Mouse (Mus musculus) cerebellum, adult 18-20 months (tissue): Measurements from ENCODE around the gene Foxi1.
"Not testable (repeated sequence)": the region's sequence is repeated elsewhere in the genome, so short reads cannot be mapped to it uniquely, and the experiment has no call there.

Experiments
- DNase-seq, 2 experiments: peaks; one replicate each; pipeline ENCODE4 v3.0.0; 2021

Foxi1 gene

DNA sequence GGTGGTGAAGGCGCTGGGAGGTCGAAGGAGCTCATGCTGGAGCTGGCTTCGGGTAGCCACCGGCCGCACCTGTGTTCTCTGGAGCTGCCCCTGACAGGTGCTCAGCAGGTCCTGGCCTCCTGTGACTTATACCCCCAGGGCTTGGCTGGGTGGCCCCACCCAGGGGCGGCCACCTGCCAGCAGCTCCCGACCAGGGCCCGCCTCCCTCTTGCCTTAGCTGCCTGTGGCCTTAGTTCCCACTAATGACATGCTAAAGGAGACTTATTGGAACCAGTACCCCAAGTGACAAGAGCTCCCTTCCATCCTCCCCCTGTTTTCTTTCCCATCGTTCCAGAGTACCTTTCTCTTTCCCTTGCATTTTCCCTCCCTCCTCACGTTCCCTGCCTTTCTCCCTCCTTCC is at the start of gene Foxi1:
TSS of gene Foxi1 (minus strand) at position 101 of the 400 bp plus-strand sequence.
- DNase-seq = no peak

DNA sequence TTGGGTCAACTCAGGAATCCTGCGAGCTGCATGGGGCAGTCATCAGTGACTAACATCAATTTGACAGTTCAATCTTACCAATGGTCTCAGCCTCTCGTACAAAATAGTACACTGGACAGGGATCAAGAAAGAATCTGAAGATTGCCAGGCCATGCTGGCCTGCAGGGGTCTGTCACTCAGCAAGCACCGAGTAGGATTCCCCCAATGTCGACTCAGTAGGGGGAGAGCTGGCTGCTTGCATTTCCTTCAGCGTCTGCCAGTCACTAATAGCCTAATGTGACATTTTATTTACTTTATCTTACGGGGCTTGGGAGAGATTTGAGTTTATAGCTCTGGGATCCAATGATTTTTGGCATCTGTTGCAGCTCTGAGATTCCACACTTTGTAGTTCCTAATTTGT is 35.1 kb upstream of the Foxi1 start:
- no peak for DNase-seq

DNA sequence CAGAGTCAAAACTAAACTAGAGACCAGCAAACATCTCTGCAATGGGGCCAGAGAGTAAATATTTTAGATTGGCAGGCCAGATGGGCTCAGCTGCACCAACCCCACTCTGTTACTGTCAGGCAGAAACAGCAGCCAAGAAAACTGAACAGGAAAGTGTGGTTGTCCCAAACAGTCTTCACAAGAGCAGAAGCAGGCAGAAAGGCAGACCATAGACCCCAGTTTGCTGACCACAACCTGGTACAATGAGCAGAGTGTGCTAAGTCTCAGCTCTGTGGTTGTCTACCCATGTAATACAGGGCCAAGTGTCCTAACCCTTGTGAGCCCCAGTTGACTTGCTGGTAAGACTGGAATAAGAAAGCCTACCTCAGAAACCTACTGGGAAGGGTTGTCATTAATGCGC is 32.4 kb upstream of the Foxi1 start:
- DNase-seq = no peak

DNA sequence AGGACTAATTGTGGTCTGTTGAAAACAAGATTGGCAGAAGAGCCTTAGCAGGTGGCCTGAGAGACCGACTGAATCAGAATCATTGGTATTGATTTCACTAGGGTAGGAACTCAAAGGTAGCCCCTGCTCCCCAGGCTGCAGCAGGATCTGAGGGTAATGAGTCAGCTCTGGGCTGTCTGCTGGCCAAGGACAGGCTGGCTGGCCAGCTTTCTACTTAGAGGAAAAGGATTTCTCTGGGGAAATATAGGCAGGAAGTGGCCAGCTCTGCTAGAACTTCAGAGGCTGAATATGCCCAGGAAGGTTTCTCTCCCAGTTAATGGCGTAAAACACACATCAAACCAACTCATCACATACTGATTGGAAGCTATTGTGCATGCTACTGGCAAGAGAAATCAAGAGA is 31.8 kb upstream of the Foxi1 start:
- DNase-seq = no peak

DNA sequence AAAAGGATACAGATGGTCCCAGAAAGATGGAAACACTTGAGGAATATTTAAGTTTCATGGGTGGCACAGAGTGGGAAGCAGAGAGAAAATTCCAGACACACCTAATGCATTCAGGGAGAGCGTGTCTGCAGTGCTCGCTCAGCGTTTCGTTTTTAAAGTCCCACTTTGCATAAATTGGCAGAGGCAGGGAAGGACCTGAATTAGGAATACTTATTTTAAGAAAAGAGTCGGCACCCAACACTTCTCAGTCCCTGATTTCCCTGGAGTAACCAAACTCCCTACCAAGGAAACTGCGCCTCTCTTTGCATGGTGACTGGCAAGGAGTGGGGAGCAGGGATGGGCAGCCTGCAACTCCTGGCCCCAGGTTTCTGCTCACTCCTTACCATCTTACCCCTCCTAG is 29.0 kb upstream of the Foxi1 start:
- no peak for DNase-seq

DNA sequence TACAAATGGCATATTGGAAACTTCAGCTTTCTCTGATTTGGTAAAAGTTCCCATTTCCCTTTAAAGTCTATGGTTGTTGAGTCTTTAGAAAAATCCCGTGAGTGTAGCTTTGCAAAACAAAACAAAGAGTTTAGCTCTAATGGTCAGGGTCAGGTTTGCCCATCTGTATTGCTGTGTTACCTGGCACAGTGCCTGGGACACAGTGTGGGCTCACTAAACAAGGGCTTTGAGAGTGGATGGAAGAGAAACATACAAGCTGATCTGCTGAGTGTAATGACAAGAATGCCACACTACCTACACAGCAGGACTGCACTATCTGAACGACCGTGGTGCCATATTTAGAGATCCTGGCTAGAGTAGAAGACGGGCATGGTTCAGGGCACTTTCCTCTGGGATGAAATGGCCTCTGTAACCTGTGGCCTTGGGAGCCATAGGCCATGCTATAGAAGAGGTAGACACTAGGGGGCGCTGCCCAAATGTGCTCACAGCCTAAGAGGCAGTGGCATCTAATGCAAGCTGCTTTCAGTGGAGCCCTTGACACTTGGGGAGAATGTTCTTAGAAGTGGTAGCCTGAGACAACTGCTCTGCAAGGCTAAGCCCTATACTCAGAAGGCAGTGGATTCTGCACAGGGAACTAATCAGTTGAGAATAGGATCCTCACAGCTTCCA is 28.3 kb upstream of the Foxi1 start:
- DNase-seq = peak; percentile 4 to 16

DNA sequence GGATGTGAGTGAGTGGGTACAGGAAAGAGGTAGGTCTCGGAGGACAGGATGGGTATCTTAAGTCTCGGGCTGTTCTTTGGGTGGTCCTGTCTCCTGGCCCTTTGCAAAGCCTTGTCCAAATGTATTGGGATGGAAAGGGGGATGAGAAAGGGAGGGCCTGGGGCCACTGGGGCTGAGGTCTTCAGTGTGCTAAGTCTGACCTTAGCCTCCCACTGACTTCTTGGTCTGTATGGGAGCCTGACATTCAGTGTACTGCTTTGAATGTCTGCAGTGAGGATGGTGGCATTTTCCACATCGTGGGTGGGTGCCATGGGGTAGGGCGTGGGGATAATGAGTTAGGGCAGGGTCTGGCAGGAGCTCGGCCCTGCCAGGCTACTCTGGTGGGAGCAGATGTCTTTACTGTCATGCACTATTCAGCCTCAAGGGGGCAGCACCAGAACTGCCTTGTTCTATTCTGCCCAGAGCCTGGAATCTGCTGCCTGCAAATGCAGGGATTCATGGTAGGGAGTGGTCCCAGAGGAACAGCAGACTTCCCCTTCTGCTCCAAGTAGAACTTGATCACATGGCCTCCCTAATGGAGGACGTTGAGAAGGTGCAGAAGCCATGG is 21.0 kb upstream of the Foxi1 start:
- peak; percentile 34 to 50 for DNase-seq

DNA sequence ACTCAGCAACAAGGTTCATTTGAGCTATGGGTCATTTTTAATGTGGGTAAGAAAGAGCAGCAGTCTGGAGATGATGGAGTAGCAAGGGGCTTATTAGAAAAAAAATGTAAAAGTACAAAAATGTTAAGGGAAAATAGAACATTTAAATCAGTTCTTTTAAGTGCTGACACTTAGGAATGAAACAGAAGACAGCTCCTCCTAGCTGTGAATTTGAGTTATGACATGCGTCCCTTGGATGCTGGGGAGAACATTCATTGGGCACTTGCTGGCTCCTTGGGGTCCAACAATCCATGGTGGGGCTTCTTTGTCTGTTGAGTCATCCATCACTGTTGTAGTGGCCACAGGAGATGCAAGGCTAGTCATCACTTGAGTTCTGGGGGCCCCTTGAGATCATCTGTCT is 19.3 kb upstream of the Foxi1 start:
- no peak for DNase-seq

DNA sequence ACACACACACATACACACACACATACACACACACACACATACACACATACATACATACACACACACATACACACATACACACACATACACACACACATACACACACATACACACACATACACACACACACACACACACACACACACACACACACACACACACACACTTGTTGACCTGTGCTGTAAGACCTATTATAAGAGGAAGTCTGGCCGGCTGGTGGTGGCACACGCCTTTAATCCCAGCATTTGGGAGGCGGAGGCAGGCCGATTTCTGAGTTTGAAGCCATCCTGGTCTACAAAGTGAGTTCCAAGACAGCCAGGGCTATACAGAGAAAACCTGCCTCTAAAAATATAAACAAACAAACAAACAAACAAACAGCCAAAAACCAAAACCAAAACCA is 12.7 kb upstream of the Foxi1 start:
- DNase-seq = not testable (repeated sequence)

DNA sequence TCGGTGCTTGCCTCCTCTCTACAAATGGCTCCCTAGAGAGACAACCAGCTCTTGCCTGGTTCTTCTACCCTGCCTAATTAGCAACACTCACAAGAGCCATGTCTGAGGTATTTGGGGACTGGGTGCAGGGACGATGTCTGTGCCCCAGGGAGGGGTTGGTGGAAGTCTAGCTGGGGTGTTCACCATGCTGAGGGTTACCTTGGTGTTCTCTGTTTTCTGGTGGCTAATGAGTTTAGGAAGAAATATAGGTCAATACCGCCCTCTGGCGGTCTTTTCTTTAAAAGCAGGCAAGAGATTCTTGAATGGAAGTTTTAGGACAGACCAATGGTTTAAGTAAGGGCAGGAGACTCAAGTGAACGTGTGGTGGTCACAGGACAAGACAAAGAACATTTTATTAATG is 5.0 kb upstream of the Foxi1 start:
- peak; percentile 23 to 73 for DNase-seq

DNA sequence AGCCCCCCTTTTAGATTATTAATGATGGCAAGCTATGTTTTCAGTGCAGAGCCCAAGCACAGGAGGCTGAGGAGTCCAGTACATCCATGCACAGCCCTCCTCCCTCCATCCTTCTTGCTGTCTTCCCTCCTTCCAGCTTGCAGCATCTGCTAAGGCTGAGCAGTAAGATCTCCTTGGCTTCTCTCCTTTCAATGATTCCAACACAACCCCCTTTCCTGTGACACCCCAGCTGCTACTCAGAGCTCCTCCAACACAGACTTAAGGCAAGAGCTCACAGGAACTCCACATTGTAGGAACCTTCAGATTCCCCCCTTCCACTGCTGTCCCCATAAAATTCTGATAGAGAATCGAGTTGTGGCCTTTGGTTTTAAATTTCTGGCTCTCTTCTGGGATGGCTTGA is 5.1 kb downstream of the Foxi1 start:
- no peak for DNase-seq

DNA sequence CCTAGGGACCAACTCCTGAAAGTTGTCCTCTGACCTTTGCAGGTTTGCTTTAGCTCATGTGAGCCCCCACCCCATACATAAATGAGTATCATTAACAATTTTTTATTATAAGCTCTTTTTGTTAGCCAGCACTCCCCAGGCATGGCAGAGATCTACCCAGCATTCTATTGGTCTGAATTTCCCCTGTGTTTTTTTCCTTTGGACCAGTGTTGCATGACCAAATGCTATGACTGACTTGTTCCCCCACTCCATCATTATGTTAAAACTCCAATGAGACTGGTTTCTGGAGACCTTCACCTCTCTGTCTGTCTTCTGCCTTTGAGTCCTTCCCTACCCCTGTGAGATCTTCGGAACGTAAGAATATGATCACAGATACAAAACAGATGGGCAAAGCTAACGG is 12.7 kb downstream of the Foxi1 start:
- DNase-seq = no peak

DNA sequence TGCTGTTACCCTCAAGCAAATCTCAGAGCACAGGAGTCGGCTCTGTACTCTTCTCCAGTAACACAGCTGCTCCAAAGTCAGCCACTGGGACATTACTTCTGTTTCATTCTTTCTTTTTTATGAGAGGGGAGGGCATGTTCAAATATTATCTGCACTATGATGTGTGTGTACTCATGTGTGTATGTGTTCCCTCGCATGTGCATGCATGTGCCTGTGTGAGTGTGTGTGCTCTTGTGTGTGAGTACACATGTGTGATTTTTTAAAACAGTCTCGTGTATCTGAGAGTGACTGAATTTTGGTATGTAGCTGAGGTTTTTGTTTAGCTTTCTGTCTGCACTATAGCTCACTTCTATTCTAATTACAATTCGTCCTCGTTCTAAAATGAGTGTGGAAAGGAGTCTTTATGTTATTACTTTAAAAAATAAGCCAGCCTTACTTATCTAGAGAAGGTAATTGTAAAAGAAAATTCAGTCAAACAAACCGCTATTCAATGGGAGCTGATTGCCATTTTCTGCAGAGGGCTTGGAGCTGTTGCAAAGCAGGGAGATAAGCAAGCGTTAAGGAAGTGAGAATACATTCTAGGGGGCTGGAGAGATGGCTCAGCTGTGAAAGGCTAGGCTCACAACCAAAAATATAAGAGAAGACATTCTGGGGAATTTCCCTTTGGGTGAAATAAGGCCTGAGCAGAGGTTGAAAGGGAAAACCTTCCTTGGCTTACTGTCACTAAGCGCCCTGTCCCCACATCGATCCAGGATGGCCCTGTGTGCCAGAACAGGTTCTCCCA is 13.5 kb downstream of the Foxi1 start:
- DNase-seq = no peak

DNA sequence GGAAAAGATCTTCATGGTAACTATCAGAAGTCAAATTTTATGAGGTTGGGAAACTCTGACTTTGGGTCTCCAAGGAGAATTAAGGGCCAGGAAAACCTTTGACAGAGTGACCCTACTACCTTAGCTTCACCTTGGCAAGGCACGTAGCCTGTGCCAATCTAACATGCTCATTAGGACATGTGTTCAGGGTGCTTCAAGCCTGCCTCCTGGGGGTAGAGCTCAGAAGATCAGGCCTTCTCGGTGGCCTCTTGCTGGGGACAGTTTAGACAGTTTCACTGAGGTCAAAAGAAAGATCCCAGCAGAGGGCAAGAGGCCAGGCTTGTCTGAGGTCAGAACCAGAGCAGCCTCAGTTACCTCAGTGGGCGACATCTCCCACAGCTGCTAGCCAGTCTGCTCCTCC is 14.2 kb downstream of the Foxi1 start:
- no peak for DNase-seq

DNA sequence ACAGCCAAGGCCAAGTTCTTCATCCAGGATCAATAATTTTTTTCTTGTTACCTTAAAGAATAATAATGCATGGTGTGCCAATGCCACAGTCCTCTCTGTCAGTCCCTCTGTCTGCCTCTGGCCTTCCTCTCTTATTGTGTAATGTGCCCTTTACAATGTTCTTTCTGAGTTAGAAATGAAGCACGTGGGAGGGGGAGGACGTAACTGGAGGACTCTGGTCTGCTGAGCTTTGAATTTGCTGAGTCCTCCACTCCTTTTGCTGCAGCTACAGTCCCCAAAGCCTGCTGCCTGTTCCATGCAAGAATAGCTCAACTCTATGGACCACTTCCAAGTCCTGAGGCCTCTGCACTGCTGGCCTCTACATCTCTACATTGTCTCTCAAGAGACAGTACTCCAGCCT is 23.6 kb downstream of the Foxi1 start:
- no peak for DNase-seq

DNA sequence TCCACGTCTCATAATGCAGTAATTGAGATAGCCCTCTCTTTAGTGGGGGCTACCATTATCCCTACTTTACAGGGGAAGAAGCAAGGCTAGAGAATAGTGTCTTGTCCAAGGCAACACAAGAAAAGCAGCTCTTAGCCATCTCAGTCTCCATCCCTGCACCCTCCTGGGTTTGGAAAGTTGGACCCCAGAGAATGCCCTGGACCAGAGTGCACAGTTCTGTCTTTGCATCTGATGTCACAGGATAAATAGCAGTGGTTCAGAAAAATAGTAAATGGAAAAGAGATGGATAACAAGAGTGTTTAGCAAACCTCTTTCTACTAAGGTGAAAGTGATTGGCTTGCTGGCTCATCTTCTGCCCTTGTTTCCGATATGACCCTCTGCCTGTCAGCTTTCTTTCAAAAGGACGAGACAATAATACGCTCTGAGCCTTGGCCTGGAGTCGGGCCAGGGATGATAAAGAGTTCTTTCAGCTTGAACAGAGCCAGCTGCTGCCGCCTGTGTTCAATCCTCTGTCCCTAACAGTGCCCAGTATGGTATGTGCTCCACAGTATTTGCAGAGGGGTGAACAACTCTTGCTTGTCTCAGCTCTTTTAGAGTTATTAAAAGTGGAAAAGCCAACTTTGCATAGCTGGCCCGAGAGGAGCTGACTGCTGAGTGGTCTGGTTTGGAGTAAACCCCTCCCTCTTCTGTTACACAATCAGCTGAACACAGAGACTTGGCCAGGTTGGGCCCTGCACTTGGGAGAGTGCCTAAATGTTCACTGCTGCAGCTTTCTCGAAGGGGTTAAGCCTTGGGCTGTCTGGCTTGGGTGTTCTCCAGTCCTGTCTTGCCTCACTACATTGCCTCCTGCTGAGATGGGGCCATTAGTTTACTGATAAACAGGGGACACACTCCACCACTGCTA is 26.4 kb downstream of the Foxi1 start:
- DNase-seq = peak in 1 of 2 experiments; percentile 4

DNA sequence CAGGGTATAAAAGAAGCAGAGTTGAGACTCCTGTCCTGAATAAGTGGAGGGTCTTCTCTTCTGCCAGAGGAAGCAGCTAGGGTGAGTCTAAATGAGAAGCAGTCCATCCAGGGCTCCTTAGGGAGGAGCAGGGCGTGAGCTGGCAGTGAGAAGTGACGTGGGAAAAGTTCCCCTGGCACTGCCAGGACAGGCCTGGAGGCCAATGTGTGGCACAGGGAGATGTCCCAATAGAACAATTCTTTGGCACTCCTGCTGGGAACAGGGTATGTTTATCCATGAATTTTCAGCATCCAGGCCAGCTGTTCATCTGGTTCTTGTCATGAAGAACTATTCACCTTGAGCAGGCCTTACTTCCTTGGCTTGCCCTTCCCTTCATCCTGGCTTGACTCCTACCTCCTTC is 29.1 kb downstream of the Foxi1 start:
- DNase-seq = no peak

DNA sequence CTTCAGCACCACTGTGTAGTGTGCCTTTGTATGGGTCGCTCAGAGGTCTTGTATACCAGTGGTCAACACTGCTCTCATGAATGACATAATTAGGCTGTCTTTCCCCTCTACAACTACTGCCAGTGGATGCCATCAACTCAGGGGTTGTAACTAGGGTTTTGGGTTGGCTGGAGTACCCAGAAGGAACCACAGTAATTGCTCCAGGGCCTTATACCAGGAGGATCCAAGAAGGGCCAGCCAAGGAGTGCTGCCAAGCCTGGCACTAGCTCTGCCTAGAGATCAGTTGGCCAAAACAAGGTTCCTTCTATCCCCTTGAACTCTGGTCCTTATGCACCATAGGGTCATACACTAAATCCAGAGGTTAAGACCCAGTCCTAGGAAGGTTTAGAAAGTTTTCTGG is 31.5 kb downstream of the Foxi1 start:
- DNase-seq = no peak

DNA sequence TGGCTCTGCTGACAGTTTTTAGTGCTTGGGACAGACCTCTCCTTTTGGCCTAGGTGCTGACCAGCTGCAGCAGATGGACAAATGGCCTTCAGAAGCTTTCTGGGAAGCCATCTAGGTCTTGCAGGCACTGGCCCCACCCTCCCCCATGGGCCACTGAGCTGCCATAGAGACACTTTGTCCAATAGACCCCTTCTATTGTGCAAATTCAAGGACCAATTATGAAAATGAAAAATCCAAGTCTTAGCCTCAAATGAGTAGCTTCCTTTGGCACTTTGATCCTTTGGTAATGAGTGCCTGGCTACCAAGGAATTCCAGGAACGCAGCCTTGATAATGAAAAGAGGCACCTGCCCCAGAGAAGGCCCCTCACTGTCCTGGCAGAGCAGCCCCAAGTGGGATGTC is 36.7 kb downstream of the Foxi1 start:
- no peak for DNase-seq

DNA sequence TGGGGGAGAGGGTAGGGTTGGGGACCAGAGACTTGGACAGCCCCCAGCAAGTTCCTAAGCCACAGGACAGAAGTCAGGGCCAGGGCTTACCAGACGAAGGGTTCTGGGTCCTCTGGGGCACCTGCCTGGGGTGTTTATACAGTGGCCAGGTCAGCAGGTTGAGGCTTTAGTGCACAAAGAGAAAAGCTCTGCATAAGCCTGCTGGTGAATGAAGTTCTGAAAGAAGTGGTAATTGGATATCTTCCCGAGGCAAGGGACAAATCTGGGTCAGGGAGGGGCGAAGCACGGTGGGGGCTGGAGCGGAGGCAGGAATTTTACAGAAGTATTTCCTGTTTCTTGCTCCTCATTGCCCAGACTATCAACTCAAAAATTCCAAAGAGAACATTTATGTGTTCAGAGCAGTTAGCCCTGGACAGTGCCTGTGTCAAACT is 38.4 kb downstream of the Foxi1 start:
- DNase-seq = peak in 1 of 2 experiments; percentile 14

DNA sequence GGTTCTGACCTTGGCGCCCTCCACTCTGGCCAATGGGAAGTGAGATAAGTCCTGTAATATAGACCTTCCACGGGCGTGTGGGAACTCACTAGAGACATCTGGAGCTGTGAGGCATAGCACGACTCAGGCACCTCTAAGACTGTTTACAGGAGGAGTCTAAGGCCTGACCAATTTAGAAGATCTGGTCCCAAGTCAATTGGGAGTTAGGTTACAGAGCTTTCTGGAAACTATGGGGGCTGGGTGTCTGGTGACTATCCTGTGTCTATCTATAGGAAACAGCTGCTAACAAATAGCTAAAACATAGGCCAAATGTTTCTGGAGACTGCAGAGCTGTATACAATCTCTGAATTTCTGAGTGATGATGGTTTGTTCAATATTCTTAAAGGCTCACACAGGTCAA is 41.5 kb downstream of the Foxi1 start:
- DNase-seq = no peak

DNA sequence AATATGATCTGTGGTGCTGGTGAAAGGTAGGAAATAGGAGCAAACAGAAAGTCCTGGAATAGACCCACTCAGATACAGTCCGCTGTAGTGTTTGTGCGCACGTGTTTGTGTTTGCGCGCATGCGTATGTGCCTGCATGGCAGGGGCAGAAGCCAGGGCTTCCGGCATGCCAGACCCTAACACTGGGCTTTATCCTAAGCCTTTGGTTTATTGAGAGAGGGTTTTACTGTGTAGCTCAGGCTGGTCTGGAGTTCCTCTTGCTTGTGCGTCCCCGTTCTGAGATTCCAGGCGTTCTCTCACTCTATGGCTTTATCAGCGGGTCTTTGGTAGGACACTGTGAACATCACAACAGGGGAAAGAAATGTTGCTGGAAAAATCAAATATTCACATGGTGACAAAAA is 42.6 kb downstream of the Foxi1 start:
- DNase-seq = no peak

DNA sequence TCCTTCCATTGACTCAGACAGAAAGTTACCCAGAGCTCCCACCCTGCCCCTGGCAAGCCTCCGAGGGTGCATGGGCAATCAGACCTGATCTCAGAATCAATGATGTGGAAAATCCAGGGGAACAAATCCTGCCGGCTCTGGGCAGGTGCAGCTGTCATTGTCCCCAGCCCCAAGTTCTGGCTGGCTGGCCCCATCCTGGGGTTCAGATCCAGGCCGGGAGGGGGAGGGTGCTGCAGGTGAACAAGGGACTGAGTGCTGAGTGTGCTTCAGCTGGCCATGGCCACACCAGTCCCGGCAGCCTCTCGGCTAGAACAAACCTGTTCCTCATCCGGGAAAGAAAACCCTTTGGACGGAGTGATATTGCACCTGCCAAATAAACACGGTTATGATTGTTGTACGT is 49.0 kb downstream of the Foxi1 start:
- no peak for DNase-seq
